In the genomic region with DNA sequence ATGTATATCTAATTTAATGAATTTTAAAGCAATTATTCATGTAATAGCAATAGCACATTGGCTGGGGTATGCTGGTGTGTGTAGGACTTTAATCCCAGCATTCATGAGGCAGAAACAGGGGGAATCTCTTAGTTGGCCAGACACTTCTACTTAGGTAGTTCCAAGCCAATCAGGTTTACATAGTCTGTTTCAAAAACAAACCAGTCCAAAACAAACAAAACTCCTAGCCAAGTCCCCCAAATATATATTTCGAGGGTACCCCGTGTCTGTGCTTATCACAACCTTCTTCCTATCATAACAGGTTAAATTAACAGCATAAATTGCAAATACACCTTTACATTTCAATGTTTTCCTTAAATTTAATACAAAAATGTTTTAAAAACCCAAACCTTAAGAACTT, we compare ENCODE assay signal across 15 mouse cellular contexts. TPM values are rescaled to one million over a fixed set of nuclear protein-coding genes. Genes with fewer than 3 reads are reported as not detected.
DNase-seq lines count a peak whose midpoint lies in the region; ATAC-seq and TF ChIP-seq lines count a peak whose summit lies in the region.
"Had no signal": no experiment of that assay in that cellular context is flagged by ENCODE, and none has a peak within 500 bp of the region (broad histone marks: within the 10 kb centered on the region; RNA-seq: fewer than 3 reads in every experiment).

No protein-coding gene starts in this region.

- H3K36me3 ChIP-seq in liver, embryonic 11.5 days (ENCODE audit: control insufficient read depth, insufficient read depth, low read length): peaks cover 2% of the 10 kb centered on the region; the same call in 1 of the 2 replicates
- H3K36me3 ChIP-seq in hindbrain, embryonic 13.5 days: no peaks in the 10 kb centered on the region
- no peaks in the 10 kb centered on the region for H3K36me3 ChIP-seq in midbrain, embryonic 15.5 days (replicated peaks)
- H3K36me3 ChIP-seq: heart, embryonic 15.5 days; limb, embryonic 15.5 days had no signal

- TF ChIP-seq CTCF in gastrocnemius, adult 2 months (IDR thresholded peaks at IDR 0.05): no peak

- no peaks in the 10 kb centered on the region for H3K27me3 ChIP-seq in liver, embryonic 11.5 days (replicated peaks; ENCODE audit: control insufficient read depth, insufficient read depth, low read length)
- no peaks in the 10 kb centered on the region for H3K27me3 ChIP-seq in hindbrain, embryonic 13.5 days
- no peaks in the 10 kb centered on the region for H3K27me3 ChIP-seq in midbrain, embryonic 15.5 days (replicated peaks)
- H3K27me3 ChIP-seq: heart, embryonic 15.5 days; limb, embryonic 15.5 days; megakaryocyte, embryonic 14.5 days had no signal

- no peak for DNase-seq in gastrocnemius, adult 2 months
- DNase-seq in gastrocnemius, postnatal 25 days: no peak
- DNase-seq in liver, embryonic 11.5 days (ENCODE audit: low spot score): no peak
- DNase-seq in liver: no peak
- DNase-seq in adrenal gland, postnatal 10 days: no peak
- no peak for DNase-seq in adrenal gland, adult 8-10 months
- DNase-seq: adrenal gland, adult 2 months; layer of hippocampus, postnatal 36 days had no signal

- H3K4me1 ChIP-seq in liver, embryonic 11.5 days (replicated peaks; ENCODE audit: control insufficient read depth, insufficient read depth, low read length): peaks cover 4% of the 10 kb centered on the region
- peaks cover 15% of the 10 kb centered on the region for H3K4me1 ChIP-seq in hindbrain, embryonic 13.5 days (replicated peaks)
- peaks cover 14% of the 10 kb centered on the region for H3K4me1 ChIP-seq in midbrain, embryonic 15.5 days

- H3K27ac ChIP-seq in gastrocnemius, adult 2 months: peak overlapping the region; percentile 100
- H3K27ac ChIP-seq in liver, embryonic 11.5 days (ENCODE audit: low read depth, low read length): no peak overlapping the region
- no peak overlapping the region for H3K27ac ChIP-seq in hindbrain, embryonic 13.5 days
- H3K27ac ChIP-seq in midbrain, embryonic 15.5 days: no peak overlapping the region

- WGBS in liver, embryonic 11.5 days: 62% methylated on average over 2 of the region's 2 CpGs
- 71% methylated on average over 2 of the region's 2 CpGs for WGBS in hindbrain, embryonic 13.5 days
- 68% methylated on average over 2 of the region's 2 CpGs for WGBS in midbrain, embryonic 15.5 days

- H3K4me3 ChIP-seq in gastrocnemius, adult 2 months: peak overlapping the region; percentile 75
- no peak overlapping the region for H3K4me3 ChIP-seq in liver, embryonic 11.5 days (ENCODE audit: low read depth, low read length)
- no peak overlapping the region for H3K4me3 ChIP-seq in hindbrain, embryonic 13.5 days
- H3K4me3 ChIP-seq in midbrain, embryonic 15.5 days: no peak overlapping the region

- H3K9ac ChIP-seq in liver, embryonic 11.5 days (ENCODE audit: low read depth, low read length): no peak overlapping the region
- no peak overlapping the region for H3K9ac ChIP-seq in hindbrain, embryonic 13.5 days
- H3K9ac ChIP-seq in midbrain, embryonic 15.5 days: no peak overlapping the region

- H3K4me2 ChIP-seq in liver, embryonic 11.5 days: peak overlapping the region; percentile 34; the same call in 1 of the 2 replicates
- peak overlapping the region; percentile 73; the same call in 1 of the 2 replicates for H3K4me2 ChIP-seq in hindbrain, embryonic 13.5 days
- H3K4me2 ChIP-seq in midbrain, embryonic 15.5 days: peak overlapping the region; percentile 62; the same call in 1 of the 2 replicates

- H3K9me3 ChIP-seq in liver, embryonic 11.5 days (ENCODE audit: control insufficient read depth, low read length): no peaks in the 10 kb centered on the region
- H3K9me3 ChIP-seq in hindbrain, embryonic 13.5 days: no peaks in the 10 kb centered on the region
- H3K9me3 ChIP-seq in midbrain, embryonic 15.5 days: no peaks in the 10 kb centered on the region
- H3K9me3 ChIP-seq: heart, embryonic 15.5 days; limb, embryonic 15.5 days; megakaryocyte, embryonic 14.5 days had no signal

- intact Hi-C loops in gastrocnemius, adult 2 months (cut with DNase I): loop anchor here (5.0 kb wide), 1 partner anchor 117 kb away; no protein-coding TSS in a partner anchor

- ATAC-seq in liver, embryonic 11.5 days (replicated peaks; ENCODE audit: low FRiP score): no peak
- ATAC-seq in hindbrain, embryonic 13.5 days (ENCODE audit: low FRiP score): no peak
- ATAC-seq in midbrain, embryonic 15.5 days (replicated peaks): no peak

RNA-seq across cellular contexts. Expression of a gene that starts 1.1 kb away (rescaled TPM):
- 10 to 100 TPM; 36.9 to 43.8 TPM for total RNA-seq in gastrocnemius, adult 2 months (2021)
- 10 to 100 TPM; 34.7 to 37.3 TPM for total RNA-seq in gastrocnemius, postnatal 25 days (2021)
- 4.6 and 5.3 TPM in 2 replicates for polyA plus RNA-seq in liver, embryonic 11.5 days (2014; fragmentation: Nextera tagmentation; extraction: Ambion mirVana)
- 4.2 and 4.6 TPM in 2 replicates for polyA plus RNA-seq in hindbrain, embryonic 13.5 days (2015; fragmentation: Nextera tagmentation; extraction: Ambion mirVana)
- polyA plus RNA-seq in midbrain, embryonic 15.5 days (2015; fragmentation: Nextera tagmentation; extraction: Ambion mirVana): 3.6 and 4.7 TPM in 2 replicates
- 10 to 100 TPM; 66.1 to 69.1 TPM for total RNA-seq in adrenal gland, postnatal 10 days (2021)
- 10 to 100 TPM; 85.4 to 88.9 (median 86.7) TPM for total RNA-seq in adrenal gland, adult 8-10 months (2022)

RNA-seq across cellular contexts. Expression of a gene that starts 40.2 kb away (rescaled TPM):
- total RNA-seq in gastrocnemius, adult 2 months (2021): not detected
- not detected for total RNA-seq in gastrocnemius, postnatal 25 days (2021)
- not detected in 2 replicates for polyA plus RNA-seq in liver, embryonic 11.5 days (2014; fragmentation: Nextera tagmentation; extraction: Ambion mirVana)
- 1.2 and 1.6 TPM in 2 replicates for polyA plus RNA-seq in hindbrain, embryonic 13.5 days (2015; fragmentation: Nextera tagmentation; extraction: Ambion mirVana)
- 0.31 and 0.53 TPM in 2 replicates for polyA plus RNA-seq in midbrain, embryonic 15.5 days (2015; fragmentation: Nextera tagmentation; extraction: Ambion mirVana)
- total RNA-seq in adrenal gland, postnatal 10 days (2021): not detected
- not detected for total RNA-seq in adrenal gland, adult 8-10 months (2022)
- total RNA-seq: adrenal gland, adult 2 months; layer of hippocampus, postnatal 36 days had no signal
- polyA plus RNA-seq: adrenal gland, adult 2 months; cortical plate, adult 2 months; heart, embryonic 15.5 days; kidney, embryonic 16.5 days; limb, embryonic 15.5 days had no signal
